Mouse (Mus musculus): ENCODE data around the gene Cavin4. TPM values are rescaled to one million over a fixed set of nuclear protein-coding genes. Genes with fewer than 3 reads are reported as not detected.

Gene Cavin4
- polyA plus RNA-seq (2012; rRNA removed; ENCODE audit: low replicate concordance), result not detected in 2 replicates

DNA sequence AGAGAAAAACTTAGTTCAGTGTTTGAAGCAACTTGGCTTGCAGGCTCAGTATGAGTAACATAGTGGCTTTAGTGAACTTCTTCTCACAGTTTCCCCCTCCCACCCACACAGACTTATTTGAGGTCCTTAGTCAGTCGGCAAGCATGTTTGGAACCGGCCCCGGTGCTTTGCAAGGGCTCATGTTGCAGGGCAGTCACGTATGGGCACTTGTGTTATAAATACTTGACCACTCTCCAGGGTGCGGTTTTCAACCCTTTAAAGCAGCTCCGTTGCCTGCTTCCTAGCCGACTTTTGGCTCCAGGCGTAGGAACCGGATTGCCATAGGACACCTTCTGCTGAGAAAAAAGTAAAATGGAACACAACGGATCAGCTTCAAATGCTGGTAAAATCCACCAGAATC is at the start of gene Cavin4:
Gene Cavin4, plus strand, starts transcription at position 244 of the 400 bp plus-strand sequence.

Other genes with a start within 250 kb of the Cavin4 start
- 1.2 and 2.2 TPM in 2 replicates for gene Tex10, start 190.1 kb upstream of the Cavin4 start, polyA plus RNA-seq (2012; rRNA removed; ENCODE audit: low replicate concordance)
- gene Msantd3, start 123.6 kb upstream of the Cavin4 start, polyA plus RNA-seq (2012; rRNA removed; ENCODE audit: low replicate concordance), result 0.51 and 0.71 TPM in 2 replicates
- 1.1 and 2.0 TPM in 2 replicates for gene Tmeff1, start 78.3 kb upstream of the Cavin4 start, polyA plus RNA-seq (2012; rRNA removed; ENCODE audit: low replicate concordance)